ENCODE assay signal across 12 mouse cellular contexts in the genomic region with DNA sequence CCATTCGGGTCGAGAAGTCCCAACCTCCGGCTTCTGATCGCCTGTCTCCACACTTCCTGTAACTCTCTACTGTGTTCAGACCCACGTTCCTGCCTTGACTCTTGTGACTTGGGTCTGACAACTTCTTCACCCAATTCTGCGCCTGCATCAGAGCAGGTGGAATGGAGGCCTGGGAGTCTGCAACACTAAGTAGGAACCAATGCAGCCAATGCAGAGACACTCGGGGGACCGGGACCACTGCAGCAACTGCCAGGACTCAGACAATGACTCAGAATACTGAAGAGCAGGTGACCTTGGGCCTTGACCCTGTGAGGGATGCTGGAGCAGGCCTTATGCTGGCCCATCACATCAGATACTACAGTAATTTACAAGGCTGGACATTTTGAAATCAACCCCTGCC. TPM values are rescaled to one million over a fixed set of nuclear protein-coding genes. Genes with fewer than 3 reads are reported as not detected.
DNase-seq lines count a peak whose midpoint lies in the region; ATAC-seq lines count a peak whose summit lies in the region.
"Had no signal": no experiment of that assay in that cellular context is flagged by ENCODE, and none has a peak within 500 bp of the region (broad histone marks: within the 10 kb centered on the region; RNA-seq: fewer than 3 reads in every experiment).

No protein-coding gene starts in this region.

- no peaks in the 10 kb centered on the region for H3K27me3 ChIP-seq in kidney, embryonic 14.5 days (ENCODE audit: control insufficient read depth, insufficient read depth, low read length)
- H3K27me3 ChIP-seq in liver, embryonic 11.5 days (replicated peaks; ENCODE audit: control insufficient read depth, insufficient read depth, low read length), result no peaks in the 10 kb centered on the region
- H3K27me3 ChIP-seq: CH12.LX; neural tube, embryonic 15.5 days had no signal

- H3K36me3 ChIP-seq in kidney, embryonic 14.5 days (ENCODE audit: control insufficient read depth, insufficient read depth, low read length), result no peaks in the 10 kb centered on the region
- no peaks in the 10 kb centered on the region for H3K36me3 ChIP-seq in liver, embryonic 11.5 days (ENCODE audit: control insufficient read depth, insufficient read depth, low read length)
- H3K36me3 ChIP-seq: neural tube, embryonic 15.5 days had no signal

- no peak overlapping the region for H3K9ac ChIP-seq in kidney, embryonic 14.5 days (ENCODE audit: low read depth, low read length)
- no peak overlapping the region for H3K9ac ChIP-seq in liver, embryonic 11.5 days (ENCODE audit: low read depth, low read length)
- H3K9ac ChIP-seq: neural tube, embryonic 15.5 days had no signal

- H3K9me3 ChIP-seq in kidney, embryonic 14.5 days (ENCODE audit: control insufficient read depth, low read length), result no peaks in the 10 kb centered on the region
- H3K9me3 ChIP-seq in liver, embryonic 11.5 days (ENCODE audit: control insufficient read depth, low read length), result no peaks in the 10 kb centered on the region
- H3K9me3 ChIP-seq: megakaryocyte, embryonic 14.5 days; neural tube, embryonic 15.5 days had no signal

- no peak overlapping the region for H3K4me2 ChIP-seq in kidney, embryonic 14.5 days (replicated peaks; ENCODE audit: low read depth, low read length)
- no peak overlapping the region for H3K4me2 ChIP-seq in liver, embryonic 11.5 days
- H3K4me2 ChIP-seq: neural tube, embryonic 15.5 days had no signal

- no peak overlapping the region; the same call in 1 of the 2 replicates for H3K27ac ChIP-seq in kidney, embryonic 14.5 days (ENCODE audit: low read depth, low read length)
- H3K27ac ChIP-seq in liver, embryonic 11.5 days (ENCODE audit: low read depth, low read length), result no peak overlapping the region; the same call in 1 of the 2 replicates
- H3K27ac ChIP-seq: neural tube, embryonic 15.5 days had no signal

- DNase-seq in kidney, postnatal 36 days, result no peak
- DNase-seq in thymus, postnatal 4 days, result peak; percentile 51
- DNase-seq in thymus, adult 18-20 months, result no peak
- DNase-seq in liver, embryonic 11.5 days (ENCODE audit: low spot score), result no peak
- DNase-seq in layer of hippocampus, postnatal 14 days (ENCODE audit: low spot score in 2 of 2), result no peak
- no peak for DNase-seq in gastrocnemius, postnatal 25 days
- DNase-seq: cerebellum, adult 9-10 months had no signal

- H3K4me3 ChIP-seq in kidney, embryonic 14.5 days (ENCODE audit: low read length), result no peak overlapping the region
- no peak overlapping the region for H3K4me3 ChIP-seq in liver, embryonic 11.5 days (ENCODE audit: low read depth, low read length)
- H3K4me3 ChIP-seq: megakaryocyte, embryonic 14.5 days; neural tube, embryonic 15.5 days had no signal

- peak; percentile 13; the same call in 1 of the 2 replicates for ATAC-seq in kidney, embryonic 14.5 days (ENCODE audit: low FRiP score, low TSS enrichment)
- 0 out of 2 replicates have a peak, but pooled peaks have one; percentile 10 for ATAC-seq in liver, embryonic 11.5 days (replicated peaks; ENCODE audit: low FRiP score)
- ATAC-seq: hindbrain, embryonic 16.5 days had no signal

- WGBS in kidney, embryonic 14.5 days, result 58% methylated on average over 8 of the region's 8 CpGs
- 66% methylated on average over 8 of the region's 8 CpGs for WGBS in liver, embryonic 11.5 days

- peaks cover 14% of the 10 kb centered on the region for H3K4me1 ChIP-seq in kidney, embryonic 14.5 days (ENCODE audit: control insufficient read depth, insufficient read depth, low read length)
- peaks cover 9% of the 10 kb centered on the region; the same call in 1 of the 2 replicates for H3K4me1 ChIP-seq in liver, embryonic 11.5 days (replicated peaks; ENCODE audit: control insufficient read depth, insufficient read depth, low read length)
- H3K4me1 ChIP-seq: neural tube, embryonic 15.5 days had no signal

RNA-seq across cellular contexts. Expression of a gene that starts 47.6 kb away (rescaled TPM):
- polyA plus RNA-seq in kidney, embryonic 14.5 days (2014; fragmentation: Nextera tagmentation; extraction: Ambion mirVana), result 47.7 and 49.4 TPM in 2 replicates
- polyA plus RNA-seq in liver, embryonic 11.5 days (2014; fragmentation: Nextera tagmentation; extraction: Ambion mirVana), result 53.8 and 54.2 TPM in 2 replicates
- 10 to 100 TPM; 34.9 to 36.8 TPM for total RNA-seq in layer of hippocampus, postnatal 14 days (2021)
- 10 to 100 TPM; 21.6 to 22.3 TPM for total RNA-seq in gastrocnemius, postnatal 25 days (2021)
